Mouse (Mus musculus): ENCODE measurements around the gene Ccr10. TPM values are rescaled to one million over a fixed set of nuclear protein-coding genes. Genes with fewer than 3 reads are reported as not detected.

Ccr10 gene
- polyA plus RNA-seq, 1 experiment = 1.0 TPM

- peak; percentile 36; the same call in 1 of the 2 replicates for TF ChIP-seq POLR2A (IDR thresholded peaks at IDR 0.05; ENCODE audit: borderline replicate concordance, insufficient read depth, low read length)
- peak; percentile 97 for TF ChIP-seq CTCF (IDR thresholded peaks at IDR 0.05; ENCODE audit: borderline replicate concordance, insufficient read depth, low read depth, low read length)
- Histone ChIP-seq H3K4me3 (replicated peaks; ENCODE audit: insufficient read depth, low read depth, low read length) (peak overlapping the region; percentile 33), H3K4me1 (ENCODE audit: control insufficient read depth, insufficient read depth, low read length) (peaks cover 6% of the 10 kb centered on the region; the same call in 1 of the 2 replicates), H3K27ac (ENCODE audit: insufficient read depth, low read length) (peak overlapping the region; percentile 41; the same call in 1 of the 2 replicates), H3K27me3 (ENCODE audit: control insufficient read depth, insufficient read depth, low read length) (no peaks in the 10 kb centered on the region)
- WGBS = 3% methylated on average over 7 of the region's 7 CpGs
- peak; percentile 77 to 86 for DNase-seq
These were observed 25.7 kb upstream of the Ccr10 start for GRCm38 (mm10) chr11:101200986-101201385.

GRCm38 (mm10) chr11:101199555-101199954 lies 24.3 kb upstream of the Ccr10 start:
- H3K4me1 ChIP-seq (ENCODE audit: control insufficient read depth, insufficient read depth, low read length) = peaks cover 6% of the 10 kb centered on the region; the same call in 1 of the 2 replicates
- no peak overlapping the region for H3K4me3 ChIP-seq (replicated peaks; ENCODE audit: insufficient read depth, low read depth, low read length)
- no peak for DNase-seq
- TF ChIP-seq POLR2A (IDR thresholded peaks at IDR 0.05; ENCODE audit: borderline replicate concordance, insufficient read depth, low read length) = no peak
- TF ChIP-seq CTCF (IDR thresholded peaks at IDR 0.05; ENCODE audit: borderline replicate concordance, insufficient read depth, low read depth, low read length) = no peak
- 94% methylated on average over 3 of the region's 3 CpGs for WGBS
- no peaks in the 10 kb centered on the region for H3K27me3 ChIP-seq (ENCODE audit: control insufficient read depth, insufficient read depth, low read length)
- no peak overlapping the region for H3K27ac ChIP-seq (ENCODE audit: insufficient read depth, low read length)

- no peak for DNase-seq
- TF ChIP-seq POLR2A (IDR thresholded peaks at IDR 0.05; ENCODE audit: borderline replicate concordance, insufficient read depth, low read length) = no peak
- H3K27me3 ChIP-seq (ENCODE audit: control insufficient read depth, insufficient read depth, low read length) = no peaks in the 10 kb centered on the region
- no peak overlapping the region for H3K27ac ChIP-seq (ENCODE audit: insufficient read depth, low read length)
- peaks cover 34% of the 10 kb centered on the region for H3K4me1 ChIP-seq (ENCODE audit: control insufficient read depth, insufficient read depth, low read length)
- WGBS = 95% methylated on average over 8 of the region's 8 CpGs
- H3K4me3 ChIP-seq (replicated peaks; ENCODE audit: insufficient read depth, low read depth, low read length) = no peak overlapping the region
These were observed 20.9 kb upstream of the Ccr10 start for GRCm38 (mm10) chr11:101196175-101196574.

DNA sequence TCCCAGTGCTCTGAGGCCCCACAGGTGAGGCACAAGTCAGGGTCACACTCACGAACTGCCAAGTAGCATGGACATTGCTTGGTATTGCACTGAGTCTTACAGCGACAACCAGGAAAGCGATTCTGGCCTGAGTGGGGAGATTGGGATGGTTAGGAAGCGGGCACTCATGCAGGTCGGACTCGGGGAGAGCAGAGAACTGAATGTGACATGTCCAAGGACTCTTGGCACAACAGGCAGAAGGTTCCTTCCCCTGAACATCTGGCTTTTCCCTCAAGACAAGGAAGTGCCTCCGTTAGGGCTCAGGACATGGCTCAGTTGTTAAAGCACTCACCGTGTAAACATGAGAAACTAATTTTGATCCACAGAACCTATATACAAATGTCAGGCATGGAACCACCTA lies 20.3 kb upstream of the Ccr10 start:
- Histone ChIP-seq H3K27me3 (ENCODE audit: control insufficient read depth, insufficient read depth, low read length) (no peaks in the 10 kb centered on the region), H3K27ac (ENCODE audit: insufficient read depth, low read length) (no peak overlapping the region), H3K4me1 (ENCODE audit: control insufficient read depth, insufficient read depth, low read length) (peaks cover 36% of the 10 kb centered on the region), H3K4me3 (replicated peaks; ENCODE audit: insufficient read depth, low read depth, low read length) (no peak overlapping the region)
- no peak for TF ChIP-seq CTCF (IDR thresholded peaks at IDR 0.05; ENCODE audit: borderline replicate concordance, insufficient read depth, low read depth, low read length)
- no peak for TF ChIP-seq POLR2A (IDR thresholded peaks at IDR 0.05; ENCODE audit: borderline replicate concordance, insufficient read depth, low read length)
- WGBS = 76% methylated on average over 8 of the region's 8 CpGs
- peak in 1 of 2 experiments; percentile 16 for DNase-seq

DNA sequence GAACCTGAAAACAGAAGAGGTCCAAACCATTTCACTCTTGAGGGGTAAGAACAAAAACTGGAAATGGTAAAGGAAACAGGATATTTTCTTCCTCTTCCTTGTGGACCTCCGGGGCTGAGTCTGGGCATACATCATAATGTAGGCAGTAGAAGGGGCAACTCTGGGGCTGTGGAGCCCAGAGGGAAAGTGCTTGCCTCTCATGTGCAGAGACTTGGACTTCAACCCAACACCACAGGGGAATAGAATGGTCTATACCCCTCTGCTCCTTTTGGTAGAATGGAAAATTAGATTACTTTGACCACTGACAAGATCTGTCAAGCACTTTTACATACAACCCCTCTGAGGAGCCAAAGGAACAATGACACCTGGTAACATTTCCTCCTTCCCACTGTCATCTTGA lies 19.9 kb upstream of the Ccr10 start:
- Histone ChIP-seq H3K27ac (ENCODE audit: insufficient read depth, low read length) (no peak overlapping the region), H3K4me3 (replicated peaks; ENCODE audit: insufficient read depth, low read depth, low read length) (no peak overlapping the region), H3K4me1 (ENCODE audit: control insufficient read depth, insufficient read depth, low read length) (peaks cover 38% of the 10 kb centered on the region), H3K27me3 (ENCODE audit: control insufficient read depth, insufficient read depth, low read length) (no peaks in the 10 kb centered on the region)
- 92% methylated on average over 1 of the region's 1 CpGs for WGBS
- DNase-seq = no peak
- no peak for TF ChIP-seq POLR2A (IDR thresholded peaks at IDR 0.05; ENCODE audit: borderline replicate concordance, insufficient read depth, low read length)
- no peak for TF ChIP-seq CTCF (IDR thresholded peaks at IDR 0.05; ENCODE audit: borderline replicate concordance, insufficient read depth, low read depth, low read length)

- no peak for DNase-seq
- peaks cover 43% of the 10 kb centered on the region for H3K4me1 ChIP-seq (ENCODE audit: control insufficient read depth, insufficient read depth, low read length)
- no peak overlapping the region for H3K4me3 ChIP-seq (replicated peaks; ENCODE audit: insufficient read depth, low read depth, low read length)
- H3K27me3 ChIP-seq (ENCODE audit: control insufficient read depth, insufficient read depth, low read length) = no peaks in the 10 kb centered on the region
- H3K27ac ChIP-seq (ENCODE audit: insufficient read depth, low read length) = no peak overlapping the region
- 80% methylated on average over 6 of the region's 6 CpGs for WGBS
- no peak for TF ChIP-seq POLR2A (IDR thresholded peaks at IDR 0.05; ENCODE audit: borderline replicate concordance, insufficient read depth, low read length)
- no peak for TF ChIP-seq CTCF (IDR thresholded peaks at IDR 0.05; ENCODE audit: borderline replicate concordance, insufficient read depth, low read depth, low read length)
These were observed 19.4 kb upstream of the Ccr10 start for GRCm38 (mm10) chr11:101194643-101195042.

DNA sequence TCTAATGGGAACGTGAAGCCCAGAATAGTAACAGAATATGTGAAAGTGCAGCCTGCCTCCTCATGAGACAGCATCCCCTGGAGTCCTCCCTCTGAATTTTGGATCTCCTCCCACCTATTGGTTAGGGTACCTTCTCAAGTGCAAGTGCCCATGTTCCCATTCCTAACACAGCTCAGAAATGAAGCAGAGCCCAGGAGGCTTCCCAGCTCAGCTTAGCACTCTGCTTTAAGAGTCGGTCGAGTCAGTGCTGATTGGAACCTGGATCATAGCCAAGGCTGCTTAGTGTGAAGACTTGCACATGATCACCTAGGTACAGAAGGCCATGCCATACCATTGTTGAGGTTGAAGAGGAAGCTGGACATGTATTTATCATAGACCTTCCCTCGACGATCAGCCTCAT lies 18.9 kb upstream of the Ccr10 start:
- H3K27me3 ChIP-seq (ENCODE audit: control insufficient read depth, insufficient read depth, low read length) = no peaks in the 10 kb centered on the region
- peak; percentile 34 to 45 for DNase-seq
- peaks cover 48% of the 10 kb centered on the region for H3K4me1 ChIP-seq (ENCODE audit: control insufficient read depth, insufficient read depth, low read length)
- H3K4me3 ChIP-seq (replicated peaks; ENCODE audit: insufficient read depth, low read depth, low read length) = no peak overlapping the region
- 45% methylated on average over 5 of the region's 5 CpGs for WGBS
- TF ChIP-seq CTCF (IDR thresholded peaks at IDR 0.05; ENCODE audit: borderline replicate concordance, insufficient read depth, low read depth, low read length) (no peak), POLR2A (IDR thresholded peaks at IDR 0.05; ENCODE audit: borderline replicate concordance, insufficient read depth, low read length) (no peak)
- H3K27ac ChIP-seq (ENCODE audit: insufficient read depth, low read length) = no peak overlapping the region

DNA sequence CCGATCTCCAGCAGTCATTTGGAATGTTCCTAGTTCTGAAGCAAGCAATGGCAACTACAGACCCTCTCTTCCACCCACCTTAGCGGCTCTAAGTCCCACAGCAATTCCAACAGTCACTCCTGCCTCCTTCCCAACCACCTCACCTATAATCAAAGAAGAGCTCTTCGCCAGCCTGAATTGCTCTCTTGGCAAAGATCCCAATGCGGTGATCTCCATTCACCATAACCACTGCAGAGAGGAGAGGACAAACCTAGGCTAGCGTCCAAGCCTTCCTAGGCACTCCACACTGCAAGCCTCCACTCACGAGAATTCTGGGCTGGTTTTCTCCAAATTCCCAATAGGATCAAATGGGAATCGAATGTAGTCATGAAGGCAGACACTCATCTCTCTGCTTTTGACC lies 17.8 kb upstream of the Ccr10 start:
- Histone ChIP-seq H3K4me1 (ENCODE audit: control insufficient read depth, insufficient read depth, low read length) (peaks cover 56% of the 10 kb centered on the region), H3K4me3 (replicated peaks; ENCODE audit: insufficient read depth, low read depth, low read length) (no peak overlapping the region), H3K27me3 (ENCODE audit: control insufficient read depth, insufficient read depth, low read length) (no peaks in the 10 kb centered on the region), H3K27ac (ENCODE audit: insufficient read depth, low read length) (peak overlapping the region; percentile 22; the same call in 1 of the 2 replicates)
- TF ChIP-seq CTCF (IDR thresholded peaks at IDR 0.05; ENCODE audit: borderline replicate concordance, insufficient read depth, low read depth, low read length) (no peak), POLR2A (IDR thresholded peaks at IDR 0.05; ENCODE audit: borderline replicate concordance, insufficient read depth, low read length) (no peak)
- peak in 1 of 2 experiments; percentile 59 for DNase-seq
- WGBS = 37% methylated on average over 7 of the region's 7 CpGs

Data from cerebellum, adult 2 months (tissue).